Mouse (Mus musculus) kidney, embryonic 16.5 days (tissue): ENCODE data around the gene Olfr128. TPM values are rescaled to one million over a fixed set of nuclear protein-coding genes. Genes with fewer than 3 reads are reported as not detected.
"Not testable (repeated sequence)": the region's sequence is repeated elsewhere in the genome, so short reads cannot be mapped to it uniquely, and the experiment has no call there.

ENCODE experiments used
- ATAC-seq: fragments of 200-750 bp; cut with Nextera tagmentation; 2 replicates; pipeline ENCODE4 v1.8.0; 2017; ENCODE audit warnings: moderate TSS enrichment; ENCODE audit not compliant: low FRiP score, low TSS enrichment
- H3K27ac ChIP-seq: fragments of 300-500 bp; sonication (generic); 2 replicates; pipeline ENCODE4 v1.5.1; 2014; ENCODE audit warnings: low read length
- H3K27me3 ChIP-seq: fragments of 300-500 bp; sonication (generic); 2 replicates; pipeline ENCODE4 v1.6.1; 2014; ENCODE audit warnings: low read length, control low read depth, mixed read lengths; ENCODE audit not compliant: insufficient read depth
- H3K36me3 ChIP-seq: fragments of 300-500 bp; sonication (generic); 2 replicates; pipeline ENCODE4 v1.6.1; 2014; ENCODE audit warnings: low read length, control low read depth, mixed read lengths; ENCODE audit not compliant: insufficient read depth
- H3K4me1 ChIP-seq: fragments of 300-500 bp; sonication (generic); 2 replicates; pipeline ENCODE4 v1.6.1; 2014; ENCODE audit warnings: low read length, control low read depth, mixed read lengths; ENCODE audit not compliant: insufficient read depth
- H3K4me2 ChIP-seq: fragments of 300-500 bp; sonication (generic); replicated peaks from 2 replicates; pipeline ENCODE4 v1.6.1; 2014; ENCODE audit warnings: low read depth, low read length
- H3K4me3 ChIP-seq: fragments of 300-500 bp; sonication (generic); 2 replicates; pipeline ENCODE4 v1.5.1; 2014; ENCODE audit warnings: mild to moderate bottlenecking, low read length
- H3K9ac ChIP-seq: fragments of 300-500 bp; sonication (generic); replicated peaks from 2 replicates; pipeline ENCODE4 v1.6.1; 2014; ENCODE audit warnings: low read length
- H3K9me3 ChIP-seq: fragments of 300-500 bp; sonication (generic); 2 replicates; pipeline ENCODE4 v1.6.1; 2016; ENCODE audit warnings: low read length, control low read depth
- WGBS: fragments of 180-500 bp; shearing (Covaris S2); extraction: QIAGEN DNeasy Blood & Tissue Kit; methylation state at CpG from one replicate; pipeline ENCODE4 v1.1.7; 2014; 5-methylcytosine and 5-hydroxymethylcytosine counted together
- polyA plus RNA-seq: library from polyadenylated mRNA; unstranded; fragments of >200 nt; fragmentation: Nextera tagmentation; extraction: Ambion mirVana; gene quantifications from 2 replicates; pipeline ENCODE4 v1.2.1, GENCODE M21; 2015

Gene Olfr128
- not detected in 2 replicates for polyA plus RNA-seq

DNA sequence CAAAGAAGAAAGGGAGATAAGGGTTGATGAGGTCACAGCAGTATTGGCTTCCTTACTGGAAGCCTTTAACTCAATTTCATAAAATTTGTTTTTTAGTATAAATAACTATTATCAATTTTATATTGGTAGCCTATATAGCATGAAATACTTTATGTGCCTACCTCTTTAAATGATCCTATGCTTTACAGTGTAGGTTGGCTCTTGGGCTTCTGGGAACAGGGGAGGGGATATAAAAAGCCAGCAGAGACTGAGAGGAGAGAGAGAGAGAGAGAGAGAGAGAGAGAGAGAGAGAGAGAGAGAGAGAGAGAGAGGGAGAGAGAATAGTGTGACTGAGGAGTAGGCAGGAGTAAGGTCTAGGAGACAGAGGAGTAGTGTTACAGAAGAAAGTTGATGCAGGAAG, at the start of gene Olfr128:
Olfr128 (plus strand) TSS at position 301 of the 400 bp plus-strand sequence.
- Histone ChIP-seq H3K27me3 (no peaks in the 10 kb centered on the region), H3K9ac (no peak within 1 kb of the TSS), H3K36me3 (no peaks in the 10 kb centered on the region), H3K4me3 (no peak within 1 kb of the TSS), H3K4me1 (no peaks in the 10 kb centered on the region), H3K27ac (no peak within 1 kb of the TSS), H3K4me2 (no peak within 1 kb of the TSS), H3K9me3 (no peaks in the 10 kb centered on the region)
- ATAC-seq = no peak

DNA sequence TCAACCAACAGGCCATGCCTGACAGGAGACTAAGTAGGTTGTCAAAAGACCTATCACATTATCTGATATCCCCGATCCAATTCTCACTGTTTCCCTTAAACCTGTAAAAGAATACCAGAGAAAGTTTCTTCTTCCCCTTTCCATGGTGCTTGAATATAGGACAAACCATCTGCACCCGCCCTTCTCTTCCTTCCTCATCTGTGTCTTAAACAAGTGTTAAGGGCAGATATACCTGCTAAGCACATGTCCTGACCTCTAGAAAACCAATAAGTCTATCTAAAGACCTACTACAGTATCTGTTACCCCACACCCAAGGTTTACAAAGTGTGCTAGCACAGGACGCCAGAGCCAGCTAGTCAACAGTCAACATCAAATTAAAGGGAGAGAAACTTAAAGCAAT, 46.5 kb upstream of the Olfr128 start:
- 84% methylated on average over 3 of the region's 3 CpGs for whole genome bisulfite sequencing
- Histone ChIP-seq H3K4me3 (no peak overlapping the region), H3K9ac (no peak overlapping the region), H3K4me1 (no peaks in the 10 kb centered on the region), H3K27ac (no peak overlapping the region), H3K9me3 (no peaks in the 10 kb centered on the region), H3K27me3 (no peaks in the 10 kb centered on the region), H3K36me3 (no peaks in the 10 kb centered on the region), H3K4me2 (no peak overlapping the region)
- ATAC-seq = no peak

DNA sequence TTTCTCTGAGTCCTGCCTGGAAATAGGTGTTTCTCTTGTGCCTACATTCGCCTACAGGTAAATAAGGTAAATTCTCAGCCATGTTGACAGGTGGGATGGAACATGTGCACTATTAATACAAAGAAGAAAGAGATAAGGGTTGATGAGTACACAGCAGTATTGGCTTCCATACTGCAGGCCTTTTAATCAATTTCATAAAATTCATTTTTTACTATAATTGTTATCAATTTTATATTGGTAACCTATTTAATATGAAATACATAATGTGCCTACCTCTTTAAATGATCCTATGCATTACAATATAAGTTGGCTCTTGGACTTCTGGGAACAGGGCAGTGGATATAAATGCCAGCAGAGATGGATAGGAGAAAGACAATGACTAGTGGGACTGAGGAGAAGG, 20.2 kb upstream of the Olfr128 start, which contains the start of gene Olfr127:
Olfr127 (plus strand) TSS at position 301 of the 400 bp plus-strand sequence.
- Histone ChIP-seq H3K27me3 (no peaks in the 10 kb centered on the region), H3K9ac (no peak within 1 kb of the TSS), H3K9me3 (no peaks in the 10 kb centered on the region), H3K27ac (no peak within 1 kb of the TSS), H3K36me3 (no peaks in the 10 kb centered on the region), H3K4me3 (no peak within 1 kb of the TSS), H3K4me1 (no peaks in the 10 kb centered on the region), H3K4me2 (no peak within 1 kb of the TSS)
- no peak for ATAC-seq
- WGBS = 79% methylated on average over 1 of the region's 1 CpGs

DNA sequence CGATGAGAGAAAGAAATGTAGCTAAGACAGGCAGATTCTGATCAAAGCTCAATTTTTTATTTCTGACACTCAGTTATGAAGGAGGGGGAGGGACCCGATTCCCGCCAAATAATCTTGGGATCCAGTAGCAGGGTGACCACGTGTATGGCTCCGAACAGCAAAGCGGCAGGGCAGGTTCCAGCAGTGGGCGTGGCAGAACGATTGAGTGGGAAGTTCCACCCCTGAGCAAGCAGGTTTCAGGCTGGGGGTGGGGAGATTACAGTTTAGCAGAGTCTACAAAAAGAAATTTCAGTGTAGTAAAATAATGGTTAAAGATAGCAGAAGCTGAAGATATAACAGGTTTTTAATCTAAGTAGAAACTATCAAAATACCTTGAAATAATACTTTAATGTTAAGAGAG, 13.5 kb upstream of the Olfr128 start:
- not testable (repeated sequence) for H3K9ac ChIP-seq, H3K36me3 ChIP-seq, H3K4me3 ChIP-seq, H3K27ac ChIP-seq, H3K4me2 ChIP-seq, H3K27me3 ChIP-seq, H3K4me1 ChIP-seq, ATAC-seq, H3K9me3 ChIP-seq
- WGBS = 67% methylated on average over 8 of the region's 8 CpGs

DNA sequence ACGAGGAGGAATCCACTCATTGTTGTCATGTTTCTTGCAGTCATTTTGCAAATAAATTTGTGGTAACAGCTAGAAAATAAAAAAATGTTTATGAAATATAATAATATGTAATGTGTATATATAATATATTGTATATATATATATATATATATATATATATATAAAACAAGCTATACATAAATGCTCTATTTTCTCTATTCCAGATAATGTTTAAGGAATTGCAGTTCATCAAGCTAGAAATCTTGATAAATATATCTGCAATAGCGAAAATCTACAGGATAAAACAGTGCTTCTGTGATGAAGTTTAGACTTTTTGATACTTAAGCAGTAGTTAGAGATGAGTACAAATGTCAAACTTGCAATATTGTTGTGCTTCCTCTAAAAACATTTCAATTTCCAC, 32.6 kb downstream of the Olfr128 start, which contains the start of gene Olfr761:
Olfr761 (minus strand) TSS at position 101 of the 400 bp plus-strand sequence.
- H3K9ac ChIP-seq = no peak within 1 kb of the TSS
- H3K27me3 ChIP-seq = no peaks in the 10 kb centered on the region
- ATAC-seq = no peak
- H3K9me3 ChIP-seq = no peaks in the 10 kb centered on the region
- H3K27ac ChIP-seq = no peak within 1 kb of the TSS
- H3K4me2 ChIP-seq = no peak within 1 kb of the TSS
- no peak within 1 kb of the TSS for H3K4me3 ChIP-seq
- no peaks in the 10 kb centered on the region for H3K36me3 ChIP-seq
- H3K4me1 ChIP-seq = no peaks in the 10 kb centered on the region
- 72% methylated on average over 2 of the region's 2 CpGs for WGBS

DNA sequence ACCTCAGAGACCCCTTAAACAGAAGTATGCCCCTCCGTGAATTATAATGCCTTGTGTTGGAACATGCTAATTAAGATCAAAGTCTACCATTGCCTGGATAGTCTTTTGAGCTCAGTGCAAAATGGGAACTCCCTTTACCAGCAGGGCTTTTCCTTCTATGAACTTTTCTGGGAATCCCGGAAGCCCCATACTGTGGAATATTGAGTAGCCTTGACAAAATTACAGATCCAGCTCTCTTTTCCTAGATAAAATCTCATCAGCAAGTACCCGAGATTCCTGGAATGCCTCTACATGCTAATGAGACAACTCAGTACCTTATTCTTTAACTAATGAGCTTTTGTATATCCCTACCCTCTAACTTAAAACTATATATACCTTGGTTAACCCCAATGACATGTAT, 53.2 kb downstream of the Olfr128 start:
- Histone ChIP-seq H3K4me2 (no peak overlapping the region), H3K9me3 (no peaks in the 10 kb centered on the region), H3K4me1 (no peaks in the 10 kb centered on the region), H3K9ac (no peak overlapping the region), H3K36me3 (no peaks in the 10 kb centered on the region), H3K27me3 (no peaks in the 10 kb centered on the region), H3K4me3 (no peak overlapping the region), H3K27ac (no peak overlapping the region)
- WGBS = 86% methylated on average over 3 of the region's 3 CpGs
- no peak for ATAC-seq

Other genes starting within 250 kb of the Olfr128 start
- gene Olfr119, start 224.0 kb upstream of the Olfr128 start, polyA plus RNA-seq = not detected in 2 replicates
- gene Olfr120, start 198.7 kb upstream of the Olfr128 start, polyA plus RNA-seq = not detected in 2 replicates
- not detected in 2 replicates for gene Olfr121, start 171.7 kb upstream of the Olfr128 start, polyA plus RNA-seq
- not detected in 2 replicates for gene Olfr122, start 151.9 kb upstream of the Olfr128 start, polyA plus RNA-seq
- not detected in 2 replicates for gene Olfr123, start 127.0 kb upstream of the Olfr128 start, polyA plus RNA-seq
- gene Olfr124, start 120.7 kb upstream of the Olfr128 start, polyA plus RNA-seq = not detected in 2 replicates
- not detected in 2 replicates for gene Olfr125, start 87.6 kb upstream of the Olfr128 start, polyA plus RNA-seq
- not detected in 2 replicates for gene Olfr126, start 73.1 kb upstream of the Olfr128 start, polyA plus RNA-seq
- not detected in 2 replicates for gene Olfr127, start 20.1 kb upstream of the Olfr128 start, polyA plus RNA-seq
- not detected in 2 replicates for gene Olfr761, start 32.5 kb downstream of the Olfr128 start, polyA plus RNA-seq
- gene Olfr129, start 139.5 kb downstream of the Olfr128 start, polyA plus RNA-seq = not detected in 2 replicates
- not detected in 2 replicates for gene Olfr130, start 143.4 kb downstream of the Olfr128 start, polyA plus RNA-seq
- gene Olfr131, start 168.1 kb downstream of the Olfr128 start, polyA plus RNA-seq = not detected in 2 replicates
- gene Olfr132, start 214.0 kb downstream of the Olfr128 start, polyA plus RNA-seq = not detected in 2 replicates
- not detected in 2 replicates for gene Olfr133, start 224.7 kb downstream of the Olfr128 start, polyA plus RNA-seq